16 mouse cellular contexts compared by ENCODE assay signal in the genomic region with DNA sequence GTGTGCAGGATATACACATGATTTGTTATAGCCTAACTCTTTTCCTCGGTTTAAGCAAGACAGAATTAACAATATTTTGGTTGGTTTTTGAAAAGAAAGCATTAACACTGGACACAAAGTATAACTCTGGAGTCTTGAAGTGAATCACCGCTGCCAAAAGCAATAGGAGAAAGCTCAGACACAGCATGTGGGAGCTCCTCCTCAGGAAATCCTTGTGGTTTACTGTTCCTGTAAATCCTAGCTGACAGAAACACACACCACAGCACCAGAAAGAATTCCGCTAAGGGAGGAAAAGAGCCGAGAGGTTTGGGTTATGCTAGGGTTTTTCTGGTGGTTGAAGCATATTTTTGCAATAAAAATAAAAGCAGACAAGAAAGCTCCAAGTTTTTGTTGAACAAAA. TPM values are rescaled to one million over a fixed set of nuclear protein-coding genes. Genes with fewer than 3 reads are reported as not detected.
DNase-seq lines count a peak whose midpoint lies in the region; ATAC-seq and TF ChIP-seq lines count a peak whose summit lies in the region.
"Had no signal": no experiment of that assay in that cellular context is flagged by ENCODE, and none has a peak within 500 bp of the region (broad histone marks: within the 10 kb centered on the region; RNA-seq: fewer than 3 reads in every experiment).

No protein-coding gene starts in this region.

- 12% methylated on average over 4 of the region's 4 CpGs for WGBS in macrophage (ENCODE audit: missing documents)
- 75% methylated on average over 4 of the region's 4 CpGs for WGBS in midbrain, embryonic 15.5 days

- peak overlapping the region; percentile 27 for H3K27ac ChIP-seq in bone marrow macrophage, adult 2 months (ENCODE audit: insufficient read depth, low read depth, low read length)
- H3K27ac ChIP-seq in macrophage, result peak overlapping the region; percentile 47
- H3K27ac ChIP-seq in midbrain, embryonic 15.5 days, result no peak overlapping the region
- H3K27ac ChIP-seq: forebrain, embryonic 13.5 days had no signal

- no peak for TF ChIP-seq CTCF in bone marrow macrophage, adult 2 months (IDR thresholded peaks at IDR 0.05; ENCODE audit: low read depth, low read length)

- no peak overlapping the region for H3K4me2 ChIP-seq in midbrain, embryonic 15.5 days
- H3K4me2 ChIP-seq: forebrain, embryonic 13.5 days; midbrain, embryonic 11.5 days had no signal

- DNase-seq in kidney, adult 9 months, result peak; percentile 28
- no peak for DNase-seq in kidney, adult 18-20 months
- DNase-seq in lung, postnatal 14 days, result no peak
- DNase-seq: adrenal gland, adult 8-10 months; cerebellum, adult 8-10 months; heart, adult 18-20 months; lung, adult 2 months; lung, postnatal 4 days; retina, postnatal 1 day; thymus, postnatal 4 days had no signal

- H3K4me3 ChIP-seq in bone marrow macrophage, adult 2 months (ENCODE audit: insufficient read depth, low read length), result no peak overlapping the region; the same call in 1 of the 2 replicates
- H3K4me3 ChIP-seq in macrophage (ENCODE audit: inconsistent target), result no peak overlapping the region
- H3K4me3 ChIP-seq in midbrain, embryonic 15.5 days, result no peak overlapping the region
- H3K4me3 ChIP-seq: forebrain, embryonic 13.5 days had no signal

- no peaks in the 10 kb centered on the region for H3K36me3 ChIP-seq in macrophage (ENCODE audit: inconsistent target)
- no peaks in the 10 kb centered on the region for H3K36me3 ChIP-seq in midbrain, embryonic 15.5 days (replicated peaks)

- peaks cover 72% of the 10 kb centered on the region for H3K79me2 ChIP-seq in macrophage (ENCODE audit: inconsistent target)

- peaks cover 15% of the 10 kb centered on the region for H3K4me1 ChIP-seq in bone marrow macrophage, adult 2 months (ENCODE audit: control insufficient read depth, insufficient read depth, low read length)
- 0 out of 2 replicates have a peak, but pooled peaks cover 2% of the 10 kb centered on the region for H3K4me1 ChIP-seq in midbrain, embryonic 15.5 days
- H3K4me1 ChIP-seq: forebrain, embryonic 13.5 days had no signal

- ATAC-seq in hematopoietic stem cell, adult 5-6 weeks (replicated peaks in 1 of 2; ENCODE audit: insufficient read depth in 1 of 2, low FRiP score in 2 of 2, low TSS enrichment in 1 of 2, low read depth in 1 of 2, poor library complexity in 2 of 2, severe bottlenecking in 2 of 2), result peak; percentile 42 to 62; a peak in 2 of 4 replicates
- no peak for ATAC-seq in midbrain, embryonic 15.5 days (replicated peaks)
- ATAC-seq: forebrain, embryonic 13.5 days had no signal

- no peak for TF ChIP-seq POLR2A in bone marrow macrophage, adult 2 months (IDR thresholded peaks at IDR 0.05; ENCODE audit: borderline replicate concordance, low read depth, low read length)

- no peaks in the 10 kb centered on the region for H3K27me3 ChIP-seq in midbrain, embryonic 15.5 days (replicated peaks)
- H3K27me3 ChIP-seq: forebrain, embryonic 13.5 days had no signal

- H3K9me3 ChIP-seq in midbrain, embryonic 15.5 days, result no peaks in the 10 kb centered on the region
- H3K9me3 ChIP-seq: forebrain, embryonic 13.5 days had no signal

- H3K9ac ChIP-seq in midbrain, embryonic 15.5 days, result no peak overlapping the region
- H3K9ac ChIP-seq: forebrain, embryonic 13.5 days had no signal

RNA-seq across cellular contexts. Expression of a gene that starts 21.4 kb away (rescaled TPM):
- 16.4 and 16.5 TPM in 2 replicates for polyA plus RNA-seq in bone marrow macrophage, adult 2 months (2012; ENCODE audit: insufficient read depth, insufficient read length, missing spikeins)
- total RNA-seq in hematopoietic stem cell, adult 5-6 weeks (2017), result 7.4 and 17.1 TPM in 2 replicates
- 100 to 1,000 TPM in 4 of 26 experiments, 10 to 100 TPM in 22; 33.5 to 274 (median 73.5) TPM for total RNA-seq in macrophage (2018; cell fraction: chromatin; rRNA removed)
- 10 to 100 TPM; 10.6 to 18.7 (median 13.8) TPM for total RNA-seq in macrophage (2018; cell fraction: cytosol; rRNA removed)
- 100 to 1,000 TPM in 2 of 26 experiments, 10 to 100 TPM in 24; 21.5 to 227 (median 47.7) TPM for total RNA-seq in macrophage (2018; cell fraction: nucleus; rRNA removed)
- 11.2 to 15.9 TPM (median 13.0 TPM) in 3 replicates for polyA plus RNA-seq in macrophage (2018)
- polyA plus RNA-seq in midbrain, embryonic 15.5 days (2015; fragmentation: Nextera tagmentation; extraction: Ambion mirVana), result 59.0 and 62.5 TPM in 2 replicates

RNA-seq across cellular contexts. Expression of a gene that starts 21.6 kb away (rescaled TPM):
- polyA plus RNA-seq in bone marrow macrophage, adult 2 months (2012; ENCODE audit: insufficient read depth, insufficient read length, missing spikeins), result 20.6 and 26.3 TPM in 2 replicates
- 0.65 and 0.75 TPM in 2 replicates for total RNA-seq in hematopoietic stem cell, adult 5-6 weeks (2017)
- total RNA-seq in macrophage (2018; cell fraction: chromatin; rRNA removed), result 100 to 1,000 TPM in 4 of 26 experiments, 10 to 100 TPM in 22; 19.9 to 164 (median 75.1) TPM
- 10 to 100 TPM in 24 of 26 experiments, 1 to 10 TPM in 2; 6.4 to 18.8 (median 15.0) TPM for total RNA-seq in macrophage (2018; cell fraction: cytosol; rRNA removed)
- 10 to 100 TPM; 15.3 to 90.5 (median 39.3) TPM for total RNA-seq in macrophage (2018; cell fraction: nucleus; rRNA removed)
- 10.3 to 11.7 TPM (median 10.9 TPM) in 3 replicates for polyA plus RNA-seq in macrophage (2018)
- polyA plus RNA-seq in midbrain, embryonic 15.5 days (2015; fragmentation: Nextera tagmentation; extraction: Ambion mirVana), result 2.3 and 2.5 TPM in 2 replicates
